Mouse (Mus musculus): ENCODE results near the gene Tbx4. TPM values are rescaled to one million over a fixed set of nuclear protein-coding genes. Genes with fewer than 3 reads are reported as not detected.

The Tbx4 gene
- total RNA-seq (2021): under 1 TPM in 1 of 2 experiments, not detected in 1; 0.14 TPM
- long read RNA-seq, experiment 1: 0 reads
- long read RNA-seq, experiment 2: 0 reads

- no peak for DNase-seq (ENCODE audit: low spot score in 2 of 2)
Observed at GRCm38 (mm10) chr11:85885665-85886428, at the start of gene Tbx4. Gene Tbx4, plus strand, starts transcription at chr11:85886422.

GRCm38 (mm10) chr11:85836523-85837290 lies 49.5 kb upstream of the Tbx4 start:
- DNase-seq (ENCODE audit: low spot score in 2 of 2): no peak

DNA sequence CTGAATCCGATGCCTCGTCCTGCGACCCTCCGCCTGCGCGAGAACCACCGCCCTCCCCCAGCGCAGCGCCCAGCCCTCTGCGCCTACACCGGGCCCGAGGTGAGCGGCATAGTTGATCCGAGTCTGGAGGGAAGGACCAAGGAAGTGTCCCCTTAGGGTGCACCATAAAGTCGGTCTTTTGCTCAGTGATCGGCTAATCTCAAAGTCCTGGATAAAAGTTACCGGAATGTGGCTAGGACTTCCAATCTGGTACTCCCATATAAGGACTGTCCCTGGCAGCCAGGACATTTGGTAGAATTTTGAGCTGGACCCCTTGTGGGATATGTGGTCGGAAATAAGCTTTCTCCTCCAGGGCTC lies 49.0 kb upstream of the Tbx4 start:
- DNase-seq (ENCODE audit: low spot score in 2 of 2): no peak

- DNase-seq (ENCODE audit: low spot score in 2 of 2): no peak
Observed at GRCm38 (mm10) chr11:85837648-85838423, 48.4 kb upstream of the Tbx4 start.

DNA sequence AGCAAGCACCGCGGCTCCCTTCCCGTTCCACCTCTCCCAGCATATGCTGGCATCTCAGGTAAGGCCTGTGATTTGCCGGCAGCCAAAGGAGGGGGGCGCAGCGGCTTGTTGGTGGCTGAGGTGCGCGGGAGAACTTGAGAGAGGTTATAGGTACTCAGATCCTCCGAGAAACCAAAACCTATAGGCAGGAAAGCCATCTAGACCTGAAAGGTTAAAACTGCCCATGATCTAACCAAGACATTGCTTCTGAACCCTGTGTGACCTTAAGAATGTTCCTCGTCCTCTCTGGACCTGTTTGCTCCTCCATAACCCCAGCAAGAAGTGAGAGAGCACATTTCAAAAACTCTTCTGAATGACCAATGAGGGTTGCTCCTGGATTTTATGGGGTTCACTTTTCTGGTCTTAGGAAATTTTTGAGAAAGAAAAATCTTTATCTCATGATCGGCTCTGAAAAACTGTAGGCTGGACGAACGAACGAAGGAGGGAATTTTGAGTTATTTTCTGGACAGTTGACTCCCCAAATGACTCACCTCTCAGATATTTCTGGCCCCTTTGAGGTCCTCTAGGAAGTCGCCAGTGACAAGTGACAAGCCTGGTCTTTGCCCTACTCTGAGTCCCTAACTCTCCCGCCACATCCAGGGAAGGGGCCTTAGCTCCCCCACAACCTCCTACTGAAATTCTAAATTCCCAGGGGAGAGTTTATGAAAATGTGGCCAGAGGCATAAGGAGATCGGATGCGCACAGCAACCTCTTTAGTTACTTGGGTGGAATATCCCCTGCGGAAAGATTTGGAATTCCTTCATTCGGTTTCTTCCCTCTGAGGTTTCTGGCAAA lies 47.6 kb upstream of the Tbx4 start:
- no peak for DNase-seq (ENCODE audit: low spot score in 2 of 2)

DNA sequence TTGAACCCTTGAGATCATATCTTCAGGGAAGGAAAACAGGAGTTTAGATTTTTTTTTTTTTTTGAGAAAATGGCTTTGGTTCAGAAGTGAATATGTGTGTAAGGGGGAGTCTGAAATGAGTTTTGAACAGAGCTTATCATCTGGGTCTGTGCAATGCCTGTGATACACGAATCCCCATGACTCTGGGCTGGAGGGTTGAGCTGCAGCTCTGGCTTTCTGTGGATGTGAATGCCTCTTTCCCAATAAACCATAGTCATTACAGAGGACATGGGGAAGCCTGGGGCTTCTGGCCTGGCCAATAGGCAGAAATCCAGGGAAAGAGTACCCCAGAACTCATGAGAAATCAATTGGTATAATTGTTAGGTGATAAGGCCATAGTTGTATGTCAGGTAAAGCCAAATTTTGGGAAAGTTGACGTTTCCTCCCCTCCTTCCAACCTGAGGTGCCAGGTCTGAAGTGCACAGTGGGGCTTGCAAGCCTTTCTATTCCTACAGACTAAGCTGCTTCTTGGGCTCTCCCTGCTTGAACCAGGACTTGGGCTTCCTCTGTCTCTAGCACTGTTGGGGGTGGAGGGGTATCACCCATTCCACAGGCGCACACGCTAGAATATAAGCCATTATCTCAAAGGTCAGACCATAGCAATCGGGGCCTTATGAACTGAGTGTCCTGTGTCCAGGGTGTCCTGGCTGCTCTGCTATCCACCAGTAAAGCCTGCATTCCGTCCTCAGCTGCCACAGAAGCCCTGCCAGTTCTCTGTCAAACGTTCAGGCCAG lies 46.8 kb upstream of the Tbx4 start:
- no peak for DNase-seq (ENCODE audit: low spot score in 2 of 2)

GRCm38 (mm10) chr11:85840031-85840802 lies 46.0 kb upstream of the Tbx4 start:
- no peak for DNase-seq (ENCODE audit: low spot score in 2 of 2)

DNA sequence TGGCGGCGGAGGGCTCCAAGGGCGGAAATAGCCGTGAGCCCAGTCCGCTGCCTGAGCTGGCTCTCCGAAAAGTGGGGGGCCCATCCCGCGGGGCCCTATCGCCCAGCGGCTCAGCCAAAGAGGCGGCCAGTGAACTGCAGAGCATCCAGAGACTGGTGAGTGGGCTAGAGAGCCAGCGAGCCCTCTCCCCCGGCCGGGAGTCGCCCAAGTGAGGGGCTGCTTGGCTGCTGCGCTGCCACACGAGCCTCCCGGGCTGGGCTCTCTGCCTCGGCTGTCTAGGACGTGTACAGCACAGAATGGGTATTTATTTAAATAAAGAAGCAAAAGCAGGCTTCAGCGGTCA lies 45.4 kb upstream of the Tbx4 start:
- no peak for DNase-seq (ENCODE audit: low spot score in 2 of 2)

GRCm38 (mm10) chr11:85841211-85841681 lies 45.0 kb upstream of the Tbx4 start:
- no peak for DNase-seq (ENCODE audit: low spot score in 2 of 2)

DNA sequence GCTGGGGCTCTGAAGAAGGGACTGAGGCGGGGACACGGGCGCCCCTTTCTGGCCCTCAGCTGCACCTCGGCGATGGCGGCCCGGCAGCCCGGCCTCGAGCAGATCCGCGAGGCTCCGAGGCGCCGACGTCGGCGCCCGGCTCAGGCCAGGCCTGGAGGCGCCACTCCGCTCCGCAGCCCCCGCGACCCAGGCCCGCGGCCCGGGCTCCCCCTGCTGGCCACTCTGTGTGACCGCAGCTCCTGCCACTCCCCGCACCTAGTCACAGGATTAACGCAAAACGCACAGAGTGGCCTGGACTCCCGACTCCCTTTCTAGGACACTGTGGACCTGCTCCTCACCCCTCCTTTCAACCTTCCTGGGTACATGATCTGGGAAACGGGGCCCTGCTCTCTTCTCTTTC lies 44.2 kb upstream of the Tbx4 start:
- peak in 1 of 2 experiments; percentile 41 for DNase-seq (ENCODE audit: low spot score in 2 of 2)

DNA sequence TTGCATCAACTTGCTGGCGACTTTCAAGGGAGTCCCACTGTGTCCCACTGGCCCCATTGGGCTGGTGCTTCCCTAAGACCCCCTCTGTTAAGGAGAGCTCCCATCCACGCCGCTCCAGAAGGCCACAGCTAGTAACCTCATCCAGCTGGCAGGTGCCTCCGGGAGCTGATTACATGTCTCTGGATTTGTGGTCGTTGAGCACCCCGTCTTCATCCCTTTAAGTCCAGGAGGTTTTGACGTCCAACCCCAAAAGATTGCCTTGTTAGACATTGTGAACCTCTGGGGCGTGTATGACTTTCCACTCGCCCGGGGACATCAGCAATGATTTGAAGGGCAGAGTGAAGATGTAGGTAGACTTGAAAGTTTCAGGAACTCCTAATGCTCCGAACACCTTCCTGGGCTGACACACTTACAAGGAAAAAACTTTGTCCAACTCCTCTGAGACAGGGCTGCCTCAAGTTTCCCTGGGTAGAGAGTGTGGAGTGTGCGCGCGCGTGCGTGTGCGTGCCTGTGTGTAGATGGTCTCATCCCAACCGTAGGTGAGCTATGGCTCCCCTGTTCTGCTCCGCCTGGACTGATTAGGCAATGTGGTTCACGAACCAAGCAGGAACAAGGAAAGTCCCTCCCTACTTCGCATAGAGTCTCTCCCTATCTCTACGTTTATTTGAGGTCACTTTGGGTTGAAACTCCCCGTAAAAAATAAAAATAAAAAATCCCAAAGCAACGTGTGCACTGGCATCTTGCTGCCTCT lies 43.5 kb upstream of the Tbx4 start:
- no peak for DNase-seq (ENCODE audit: low spot score in 2 of 2)

- no peak for DNase-seq (ENCODE audit: low spot score in 2 of 2)
Observed at GRCm38 (mm10) chr11:85843347-85843692, 42.9 kb upstream of the Tbx4 start.

DNA sequence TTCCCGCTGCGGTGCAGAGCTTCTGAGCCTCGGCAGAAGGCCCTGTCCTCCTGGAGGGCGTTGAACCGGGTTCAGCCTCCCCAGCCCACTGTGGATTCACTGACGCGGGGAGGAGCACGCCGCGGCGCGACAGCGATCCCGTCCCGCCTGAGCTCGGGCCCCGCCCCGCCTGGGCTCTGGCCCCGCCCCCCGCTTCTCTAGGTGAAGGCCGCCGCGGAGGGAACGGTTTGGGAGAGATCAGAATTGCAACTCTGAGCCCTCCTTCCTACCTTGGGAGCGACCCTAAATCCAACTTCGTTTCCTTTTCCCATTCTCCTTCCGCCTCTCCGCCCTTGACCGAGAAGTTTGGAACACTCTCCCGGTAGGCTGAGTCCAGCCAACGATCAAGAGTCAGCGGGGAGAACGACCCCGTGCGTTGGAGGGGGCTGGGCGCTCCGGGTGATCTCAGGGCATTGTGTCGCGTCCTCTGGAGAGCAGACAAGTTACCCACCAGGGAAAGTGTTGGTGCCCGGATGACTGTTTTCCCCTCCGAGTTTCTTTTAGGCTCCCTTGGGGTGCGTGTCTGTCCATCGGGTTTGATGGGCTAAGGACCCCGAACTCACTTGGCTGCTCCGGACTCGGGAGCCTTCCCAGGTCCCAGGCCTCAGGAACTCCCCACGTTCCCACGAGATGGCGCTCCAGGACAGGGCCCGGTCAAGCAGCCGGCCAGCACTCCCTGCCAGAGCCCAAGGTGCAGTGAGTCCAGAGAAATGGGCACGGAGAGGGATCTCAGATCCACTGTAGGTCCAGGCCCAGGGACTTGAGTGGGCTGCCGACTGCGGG lies 41.9 kb upstream of the Tbx4 start:
- peak; percentile 77 to 86 for DNase-seq (ENCODE audit: low spot score in 2 of 2)

- no peak for DNase-seq (ENCODE audit: low spot score in 2 of 2)
Observed at GRCm38 (mm10) chr11:85844971-85845370, 41.3 kb upstream of the Tbx4 start.

GRCm38 (mm10) chr11:85845921-85846320 lies 40.3 kb upstream of the Tbx4 start:
- DNase-seq (ENCODE audit: low spot score in 2 of 2): no peak

DNA sequence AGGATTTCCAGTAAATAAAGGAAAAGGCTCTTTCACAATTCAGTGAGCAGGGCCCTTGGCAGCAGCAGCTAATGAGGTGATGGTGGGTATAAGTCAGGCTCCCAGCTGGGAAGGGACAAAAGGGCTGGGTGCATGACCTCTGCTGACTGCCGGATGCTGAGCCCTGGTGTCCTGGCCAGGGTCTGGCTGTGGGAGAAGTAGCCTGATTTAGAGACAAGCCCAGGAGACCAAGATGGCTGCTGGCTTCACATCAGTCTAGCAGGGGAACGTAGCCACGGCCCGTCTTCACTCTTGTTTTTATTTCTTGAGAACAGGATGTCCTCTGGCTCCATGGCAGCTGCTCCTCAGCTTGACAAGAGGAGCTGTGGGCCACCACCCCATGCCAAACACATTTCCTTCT lies 39.7 kb upstream of the Tbx4 start:
- DNase-seq (ENCODE audit: low spot score in 2 of 2): no peak

GRCm38 (mm10) chr11:85849037-85849436 lies 37.2 kb upstream of the Tbx4 start:
- DNase-seq (ENCODE audit: low spot score in 2 of 2): peak in 1 of 2 experiments; percentile 55

GRCm38 (mm10) chr11:85850233-85850632 lies 36.0 kb upstream of the Tbx4 start, which contains the start of gene Gm11444:
Gene Gm11444, minus strand, starts transcription at chr11:85850333.
- no peak for DNase-seq (ENCODE audit: low spot score in 2 of 2)

All from left cerebral cortex, adult 18-20 months (tissue).